ENCODE assay signal across 43 mouse cellular contexts in the genomic region with DNA sequence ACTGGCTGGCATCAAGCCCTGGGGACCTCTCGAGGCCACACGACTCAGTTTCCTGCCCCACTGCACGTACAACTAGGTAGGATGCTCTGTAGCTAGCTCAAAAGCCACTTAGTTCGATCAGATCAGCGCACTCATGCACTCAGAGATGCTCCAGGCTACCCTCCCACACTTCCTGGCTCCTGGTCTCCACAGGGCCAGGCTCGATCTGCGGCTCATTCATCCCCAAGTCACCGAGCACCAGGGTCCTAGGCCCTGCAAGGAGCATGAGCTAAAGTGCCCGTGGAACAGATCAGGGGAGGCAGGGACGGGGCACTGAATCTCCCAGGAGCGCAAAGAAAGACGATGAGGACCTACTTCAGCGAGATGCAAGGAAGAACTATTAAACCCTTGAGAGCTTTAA. TPM values are rescaled to one million over a fixed set of nuclear protein-coding genes. Genes with fewer than 3 reads are reported as not detected.
"Had no signal": no experiment of that assay in that cellular context is flagged by ENCODE, and none has a peak within 500 bp of the region (broad histone marks: within the 10 kb centered on the region; RNA-seq: fewer than 3 reads in every experiment).

No protein-coding gene starts in this region.

- H3K36me3 ChIP-seq: limb, embryonic 10.5 days; limb, embryonic 12.5 days; limb, embryonic 13.5 days; limb, embryonic 15.5 days; liver, embryonic 12.5 days; liver, embryonic 13.5 days; liver, embryonic 15.5 days; lung, embryonic 15.5 days; midbrain, embryonic 10.5 days; midbrain, embryonic 12.5 days; midbrain, embryonic 13.5 days; midbrain, embryonic 15.5 days; neural tube, embryonic 12.5 days had no signal

- H3K27me3 ChIP-seq: limb, embryonic 13.5 days; liver, embryonic 12.5 days; liver, embryonic 13.5 days; liver, embryonic 15.5 days; lung, embryonic 15.5 days; midbrain, embryonic 12.5 days; midbrain, embryonic 13.5 days; midbrain, embryonic 15.5 days had no signal

- DNase-seq: left cerebral cortex, postnatal 4 days; liver; liver, embryonic 13.5 days; liver, postnatal 0 days; lung, adult 18-20 months; lung, adult 2 months; lung, embryonic 14.5 days; lung, postnatal 10 days; lung, postnatal 14 days; lung, postnatal 36 days; lung, postnatal 4 days; midbrain, embryonic 14.5 days had no signal

- H3K4me1 ChIP-seq: limb, embryonic 12.5 days; limb, embryonic 13.5 days; limb, embryonic 15.5 days; liver, embryonic 15.5 days; lung, embryonic 15.5 days; midbrain, embryonic 12.5 days; midbrain, embryonic 13.5 days; midbrain, embryonic 15.5 days; neural tube, embryonic 12.5 days had no signal

- ATAC-seq: liver, embryonic 12.5 days; liver, postnatal 0 days; lung, postnatal 0 days; midbrain, embryonic 13.5 days; midbrain, embryonic 15.5 days; midbrain, embryonic 16.5 days had no signal

- H3K4me3 ChIP-seq: limb, embryonic 10.5 days; limb, embryonic 12.5 days; limb, embryonic 13.5 days; limb, embryonic 15.5 days; liver, embryonic 12.5 days; liver, embryonic 13.5 days; liver, embryonic 15.5 days; lung, embryonic 15.5 days; midbrain, embryonic 10.5 days; midbrain, embryonic 12.5 days; midbrain, embryonic 13.5 days; midbrain, embryonic 15.5 days; myocyte; neural tube, embryonic 12.5 days had no signal

- H3K9me3 ChIP-seq: limb, embryonic 10.5 days; limb, embryonic 12.5 days; limb, embryonic 13.5 days; limb, embryonic 15.5 days; liver, embryonic 12.5 days; liver, embryonic 13.5 days; liver, embryonic 15.5 days; lung, embryonic 15.5 days; midbrain, embryonic 10.5 days; midbrain, embryonic 12.5 days; midbrain, embryonic 13.5 days; midbrain, embryonic 15.5 days; neural tube, embryonic 12.5 days had no signal

RNA-seq across cellular contexts. Expression of gene Il10ra, which starts 9.9 kb away (rescaled TPM):
- polyA plus RNA-seq: myocyte had no signal

RNA-seq across cellular contexts. Expression of gene Tmprss4, which starts 55.2 kb away (rescaled TPM):
- total RNA-seq: left cerebral cortex, postnatal 10 days; left cerebral cortex, postnatal 4 days; megakaryocyte-erythroid progenitor cell, adult 5-6 weeks; monocyte, adult 5-6 weeks had no signal
- polyA plus RNA-seq: limb, embryonic 12.5 days; liver, embryonic 11.5 days; liver, embryonic 12.5 days; liver, embryonic 15.5 days; liver, postnatal 0 days; midbrain, embryonic 10.5 days; midbrain, embryonic 11.5 days; midbrain, embryonic 12.5 days; midbrain, embryonic 13.5 days; midbrain, embryonic 14.5 days; midbrain, embryonic 15.5 days; midbrain, embryonic 16.5 days; midbrain, postnatal 0 days; myocyte; neural tube, embryonic 11.5 days had no signal

RNA-seq across cellular contexts. Expression of gene Tmprss13, which starts 59.8 kb away (rescaled TPM):
- total RNA-seq: left cerebral cortex, adult 8-10 months; left cerebral cortex, postnatal 10 days; left cerebral cortex, postnatal 14 days; left cerebral cortex, postnatal 25 days; left cerebral cortex, postnatal 36 days; left cerebral cortex, postnatal 4 days; liver, adult 2 months; megakaryocyte progenitor cell, adult 5-6 weeks; megakaryocyte-erythroid progenitor cell, adult 5-6 weeks; monocyte, adult 5-6 weeks had no signal
- polyA plus RNA-seq: liver, adult 2 months; liver, embryonic 12.5 days; liver, embryonic 13.5 days; liver, embryonic 14.5 days; liver, embryonic 15.5 days; liver, embryonic 16.5 days; liver, postnatal 0 days; macrophage; midbrain, embryonic 11.5 days; midbrain, embryonic 13.5 days; midbrain, embryonic 15.5 days; midbrain, embryonic 16.5 days; midbrain, postnatal 0 days; myocyte; neural tube, embryonic 11.5 days had no signal
